Mouse (Mus musculus) heart, embryonic 12.5 days (tissue): ENCODE results near the gene Dach1. TPM values are rescaled to one million over a fixed set of nuclear protein-coding genes. Genes with fewer than 3 reads are reported as not detected.

Experiments
- ATAC-seq: fragments of 200-750 bp; cut with Nextera tagmentation; 2 replicates; pipeline ENCODE4 v1.8.0; 2017; ENCODE audit warnings: moderate TSS enrichment, moderate library complexity; ENCODE audit not compliant: insufficient number of reproducible peaks, low FRiP score
- H3K27ac ChIP-seq: fragments of 300-500 bp; sonication (generic); 2 replicates; pipeline ENCODE4 v1.5.1; 2016; ENCODE audit warnings: mild to moderate bottlenecking, moderate library complexity; ENCODE audit not compliant: poor library complexity, severe bottlenecking
- H3K27me3 ChIP-seq: fragments of 300-500 bp; sonication (generic); replicated peaks from 2 replicates; pipeline ENCODE4 v1.6.1; 2016; ENCODE audit warnings: mild to moderate bottlenecking, moderate library complexity
- H3K36me3 ChIP-seq: fragments of 300-500 bp; sonication (generic); 2 replicates; pipeline ENCODE4 v1.6.1; 2016; ENCODE audit warnings: mild to moderate bottlenecking, moderate library complexity
- H3K4me1 ChIP-seq: fragments of 300-500 bp; sonication (generic); replicated peaks from 2 replicates; pipeline ENCODE4 v1.6.1; 2016; ENCODE audit warnings: mild to moderate bottlenecking
- H3K4me2 ChIP-seq: fragments of 300-500 bp; sonication (generic); 2 replicates; pipeline ENCODE4 v1.6.1; 2016; ENCODE audit warnings: mild to moderate bottlenecking, moderate library complexity
- H3K4me3 ChIP-seq: fragments of 300-500 bp; sonication (generic); 2 replicates; pipeline ENCODE4 v1.5.1; 2016; ENCODE audit warnings: mild to moderate bottlenecking
- H3K9ac ChIP-seq: fragments of 300-500 bp; sonication (generic); 2 replicates; pipeline ENCODE4 v1.6.1; 2016; ENCODE audit warnings: mild to moderate bottlenecking, moderate library complexity
- H3K9me3 ChIP-seq: fragments of 300-500 bp; sonication (generic); replicated peaks from 2 replicates; pipeline ENCODE4 v1.6.1; 2016; ENCODE audit warnings: mild to moderate bottlenecking, moderate library complexity
- WGBS: fragments of 180-500 bp; shearing (Covaris S2); methylation state at CpG from one replicate; pipeline ENCODE4 v1.1.7; 2016; 5-methylcytosine and 5-hydroxymethylcytosine counted together
- polyA plus RNA-seq: library from polyadenylated mRNA; unstranded; fragments of >200 nt; fragmentation: Nextera tagmentation; extraction: Ambion mirVana; gene quantifications from 2 replicates; pipeline ENCODE4 v1.2.1, GENCODE M21; 2016

The Dach1 gene
- polyA plus RNA-seq, 1 experiment from 2014 or later: 3.3 TPM

DNA sequence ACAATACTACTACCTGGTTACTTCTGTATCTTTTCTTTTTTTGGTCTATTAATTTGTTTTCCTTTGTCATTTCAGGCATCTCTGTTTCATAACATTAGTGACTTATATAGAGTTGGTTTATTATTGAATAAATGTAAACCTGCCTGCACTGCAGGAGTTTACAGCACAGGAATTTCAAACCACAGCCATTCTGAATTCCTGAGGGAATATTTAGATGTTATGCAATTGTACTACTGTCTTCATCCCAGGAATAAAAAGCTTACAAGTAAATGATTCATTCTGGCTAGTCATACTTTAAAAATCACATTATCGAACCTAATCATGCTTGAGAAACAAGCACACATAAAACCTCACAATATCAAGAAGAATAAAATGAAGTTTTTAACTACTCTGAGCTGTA is 213.2 kb downstream of the Dach1 start:
- 80% methylated on average over 1 of the region's 1 CpGs for whole genome bisulfite sequencing
- H3K9ac ChIP-seq: no peak overlapping the region

DNA sequence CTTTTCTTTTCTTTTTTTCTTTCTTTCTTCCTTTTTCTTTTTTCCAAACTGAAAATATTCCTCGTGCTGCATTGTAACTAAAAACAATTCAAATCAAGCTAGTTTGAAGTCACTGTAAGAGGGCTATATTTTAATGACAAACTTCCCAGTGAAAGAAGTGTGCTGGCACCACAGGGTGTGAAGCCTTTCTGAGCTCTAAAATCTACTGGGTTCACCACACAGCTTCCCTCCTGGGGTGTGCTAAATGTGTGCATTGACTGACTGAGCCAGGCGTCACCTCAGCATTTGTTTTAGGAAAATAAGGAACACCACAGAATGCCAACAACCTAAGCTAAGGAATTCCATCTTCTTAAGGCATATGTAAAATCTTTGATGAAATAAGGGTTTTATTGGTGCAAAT is 224.1 kb downstream of the Dach1 start:
- Histone ChIP-seq H3K36me3 (no peaks in the 10 kb centered on the region), H3K9ac (no peak overlapping the region)

More for the DNA sequence above, 213.2 kb downstream of the Dach1 start:
- ATAC-seq: no peak
- Histone ChIP-seq H3K4me3 (no peak overlapping the region), H3K27me3 (no peaks in the 10 kb centered on the region), H3K9me3 (no peaks in the 10 kb centered on the region), H3K4me1 (no peaks in the 10 kb centered on the region), H3K27ac (no peak overlapping the region), H3K36me3 (no peaks in the 10 kb centered on the region), H3K4me2 (no peak overlapping the region)

DNA sequence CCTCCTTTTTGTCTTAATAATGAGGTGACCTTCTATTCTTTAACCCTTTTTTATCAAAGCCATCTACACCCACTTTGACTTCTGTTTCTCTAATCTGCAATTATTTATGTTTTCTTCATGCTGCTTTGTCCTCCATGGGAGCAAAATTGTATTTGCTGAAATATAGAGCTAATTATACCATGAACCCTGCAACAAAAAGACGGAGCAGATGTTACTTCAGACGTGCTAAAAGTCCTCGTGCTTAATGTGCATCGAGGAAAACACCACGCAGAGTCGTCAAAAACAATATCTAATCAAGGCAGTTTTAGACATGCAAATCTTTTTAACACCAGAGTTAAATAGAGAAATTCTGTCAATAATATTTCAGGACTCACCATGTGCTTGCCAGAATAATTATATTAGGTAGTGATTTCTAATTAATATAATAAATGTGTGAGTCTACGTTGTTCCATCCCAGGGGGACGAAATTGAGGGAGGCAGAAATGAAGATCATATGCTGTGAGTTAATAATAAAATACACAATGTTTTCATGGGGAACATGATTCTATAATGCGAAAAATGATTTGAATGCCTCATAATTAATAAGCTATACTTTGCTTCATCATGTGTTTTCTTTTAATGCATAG is 224.8 kb downstream of the Dach1 start:
- ATAC-seq: no peak
- Histone ChIP-seq H3K27me3 (no peaks in the 10 kb centered on the region), H3K9ac (no peak overlapping the region), H3K9me3 (no peaks in the 10 kb centered on the region), H3K4me3 (no peak overlapping the region), H3K27ac (no peak overlapping the region), H3K4me2 (no peak overlapping the region), H3K4me1 (no peaks in the 10 kb centered on the region), H3K36me3 (no peaks in the 10 kb centered on the region)
- 80% methylated on average over 9 of the region's 9 CpGs for WGBS

More for the DNA sequence above, 224.1 kb downstream of the Dach1 start:
- Histone ChIP-seq H3K27ac (no peak overlapping the region), H3K4me3 (no peak overlapping the region), H3K27me3 (no peaks in the 10 kb centered on the region), H3K4me2 (no peak overlapping the region), H3K4me1 (no peaks in the 10 kb centered on the region), H3K9me3 (no peaks in the 10 kb centered on the region)
- WGBS: 50% methylated on average over 2 of the region's 2 CpGs
- ATAC-seq: no peak

DNA sequence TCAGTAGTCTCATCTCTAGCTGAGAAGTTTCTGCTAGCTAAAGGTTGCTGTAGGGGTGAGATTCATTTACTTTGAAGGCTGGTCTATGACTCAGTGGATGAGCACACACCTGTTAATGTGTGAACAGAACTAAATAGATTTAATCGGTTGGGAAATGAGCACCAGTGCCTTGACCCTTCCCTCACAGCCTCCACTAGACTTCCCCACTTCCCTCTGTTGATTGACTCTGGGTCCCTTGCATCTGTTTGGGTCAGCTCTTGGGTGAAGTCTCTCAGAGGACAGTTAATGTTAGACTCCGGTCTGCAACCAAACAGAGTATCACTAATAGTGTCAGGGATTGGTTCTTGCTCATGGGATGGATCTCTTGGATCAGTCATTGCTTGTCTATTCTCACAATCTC is 227.2 kb downstream of the Dach1 start:
- 86% methylated on average over 2 of the region's 2 CpGs for WGBS
- Histone ChIP-seq H3K4me3 (no peak overlapping the region), H3K4me2 (no peak overlapping the region), H3K4me1 (no peaks in the 10 kb centered on the region), H3K27me3 (no peaks in the 10 kb centered on the region), H3K36me3 (no peaks in the 10 kb centered on the region), H3K9ac (no peak overlapping the region), H3K27ac (no peak overlapping the region), H3K9me3 (no peaks in the 10 kb centered on the region)
- ATAC-seq: no peak

GRCm38 (mm10) chr14:97896622-97897021 is 272.9 kb downstream of the Dach1 start:
- no peaks in the 10 kb centered on the region for H3K9me3 ChIP-seq
- no peak for ATAC-seq
- H3K4me2 ChIP-seq: no peak overlapping the region
- H3K36me3 ChIP-seq: no peaks in the 10 kb centered on the region
- H3K27me3 ChIP-seq: no peaks in the 10 kb centered on the region
- H3K9ac ChIP-seq: no peak overlapping the region
- no peak overlapping the region for H3K27ac ChIP-seq
- H3K4me3 ChIP-seq: no peak overlapping the region
- H3K4me1 ChIP-seq: no peaks in the 10 kb centered on the region
- WGBS: 84% methylated on average over 3 of the region's 3 CpGs

DNA sequence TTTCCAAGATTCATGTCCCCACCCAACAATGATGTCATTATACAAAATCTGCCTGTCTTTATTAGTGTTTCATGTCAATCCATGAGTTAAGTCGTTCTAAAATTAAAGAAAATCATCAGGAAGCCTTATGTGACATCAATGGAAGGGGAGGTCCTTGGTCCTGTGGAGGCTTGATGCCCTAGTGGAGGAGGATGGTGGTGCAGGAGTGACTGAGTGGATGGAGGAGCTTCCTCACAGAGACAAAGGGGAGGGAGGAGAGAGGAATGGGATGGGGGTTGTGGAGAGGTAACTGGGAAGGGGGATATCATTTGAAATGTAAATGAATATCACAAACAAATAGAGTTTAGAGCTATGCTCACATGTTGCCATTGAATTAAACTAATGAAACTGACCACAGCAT is 287.6 kb downstream of the Dach1 start:
- 50% methylated on average over 1 of the region's 1 CpGs for WGBS
- H3K4me2 ChIP-seq: no peak overlapping the region
- H3K4me3 ChIP-seq: no peak overlapping the region
- no peak overlapping the region for H3K9ac ChIP-seq
- no peaks in the 10 kb centered on the region for H3K9me3 ChIP-seq
- H3K27ac ChIP-seq: no peak overlapping the region
- no peak for ATAC-seq
- H3K27me3 ChIP-seq: no peaks in the 10 kb centered on the region
- H3K4me1 ChIP-seq: peaks cover 5% of the 10 kb centered on the region; the same call in 1 of the 2 replicates
- no peaks in the 10 kb centered on the region for H3K36me3 ChIP-seq

GRCm38 (mm10) chr14:97871001-97871400 is 298.6 kb downstream of the Dach1 start:
- ATAC-seq: no peak
- H3K4me3 ChIP-seq: no peak overlapping the region
- no peak overlapping the region for H3K9ac ChIP-seq
- H3K4me2 ChIP-seq: no peak overlapping the region
- no peaks in the 10 kb centered on the region for H3K36me3 ChIP-seq
- 72% methylated on average over 2 of the region's 2 CpGs for whole genome bisulfite sequencing
- no peaks in the 10 kb centered on the region for H3K4me1 ChIP-seq
- H3K9me3 ChIP-seq: no peaks in the 10 kb centered on the region
- H3K27me3 ChIP-seq: no peaks in the 10 kb centered on the region
- no peak overlapping the region for H3K27ac ChIP-seq

DNA sequence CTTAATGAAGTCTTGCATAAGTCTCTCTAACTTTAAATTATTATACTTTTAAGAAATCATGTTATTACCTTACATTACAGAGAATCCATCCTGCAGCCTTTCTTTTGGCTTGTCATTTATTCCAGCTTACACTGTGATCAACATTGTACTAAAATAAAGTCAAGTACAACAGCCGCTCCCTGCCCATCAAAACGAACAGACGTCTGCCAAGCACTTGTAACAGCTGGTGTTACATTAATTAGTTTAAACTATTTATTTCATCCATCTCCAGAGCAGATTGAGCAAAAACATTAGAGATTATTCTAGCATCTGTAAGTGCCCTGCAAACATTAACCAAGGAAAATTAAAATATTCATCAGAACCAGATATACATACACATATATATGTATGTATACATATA is 311.2 kb downstream of the Dach1 start:
- Histone ChIP-seq H3K4me2 (no peak overlapping the region), H3K4me3 (no peak overlapping the region), H3K9ac (no peak overlapping the region), H3K36me3 (no peaks in the 10 kb centered on the region), H3K27ac (no peak overlapping the region), H3K4me1 (no peaks in the 10 kb centered on the region), H3K9me3 (no peaks in the 10 kb centered on the region), H3K27me3 (no peaks in the 10 kb centered on the region)
- WGBS: 87% methylated on average over 3 of the region's 3 CpGs
- ATAC-seq: no peak

GRCm38 (mm10) chr14:97857276-97857675 is 312.3 kb downstream of the Dach1 start:
- Histone ChIP-seq H3K36me3 (no peaks in the 10 kb centered on the region), H3K4me1 (no peaks in the 10 kb centered on the region), H3K4me3 (no peak overlapping the region), H3K4me2 (no peak overlapping the region), H3K9ac (no peak overlapping the region), H3K27me3 (no peaks in the 10 kb centered on the region), H3K9me3 (no peaks in the 10 kb centered on the region), H3K27ac (no peak overlapping the region)
- ATAC-seq: no peak
- WGBS: 54% methylated on average over 2 of the region's 2 CpGs

GRCm38 (mm10) chr14:97855345-97855744 is 314.2 kb downstream of the Dach1 start:
- no peak for ATAC-seq
- no peaks in the 10 kb centered on the region for H3K36me3 ChIP-seq
- H3K27me3 ChIP-seq: no peaks in the 10 kb centered on the region
- H3K27ac ChIP-seq: no peak overlapping the region
- no peak overlapping the region for H3K4me2 ChIP-seq
- no peaks in the 10 kb centered on the region for H3K4me1 ChIP-seq
- no peak overlapping the region for H3K9ac ChIP-seq
- no peak overlapping the region for H3K4me3 ChIP-seq
- WGBS: 71% methylated on average over 1 of the region's 1 CpGs
- H3K9me3 ChIP-seq: no peaks in the 10 kb centered on the region

DNA sequence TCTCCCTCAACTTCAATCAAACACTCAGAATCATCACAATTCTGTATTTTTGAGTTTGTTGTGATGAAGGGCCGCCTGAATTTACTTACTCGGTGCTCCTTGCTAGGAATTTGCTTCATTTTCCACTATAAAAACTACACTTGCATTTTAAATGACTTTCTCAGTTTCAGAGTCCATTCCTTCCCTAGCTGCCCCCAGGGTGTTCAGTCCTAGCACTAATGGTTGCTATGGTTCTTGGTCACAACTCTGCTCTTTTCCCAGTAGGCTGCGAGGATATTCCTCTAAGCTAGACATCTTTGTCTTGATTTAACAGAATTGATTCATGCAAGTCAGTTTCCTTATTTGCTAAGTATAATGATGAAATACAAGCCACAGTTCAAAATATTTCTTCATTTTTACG is 319.1 kb downstream of the Dach1 start:
- Histone ChIP-seq H3K4me1 (no peaks in the 10 kb centered on the region), H3K4me2 (no peak overlapping the region), H3K4me3 (no peak overlapping the region), H3K36me3 (no peaks in the 10 kb centered on the region), H3K9me3 (no peaks in the 10 kb centered on the region), H3K27me3 (no peaks in the 10 kb centered on the region), H3K27ac (no peak overlapping the region), H3K9ac (no peak overlapping the region)
- 77% methylated on average over 4 of the region's 4 CpGs for WGBS
- no peak for ATAC-seq

GRCm38 (mm10) chr14:97847641-97848040 is 321.9 kb downstream of the Dach1 start:
- 68% methylated on average over 1 of the region's 1 CpGs for WGBS
- H3K4me1 ChIP-seq: no peaks in the 10 kb centered on the region
- H3K27me3 ChIP-seq: no peaks in the 10 kb centered on the region
- H3K9ac ChIP-seq: no peak overlapping the region
- H3K27ac ChIP-seq: no peak overlapping the region
- H3K4me3 ChIP-seq: no peak overlapping the region
- H3K4me2 ChIP-seq: no peak overlapping the region
- no peaks in the 10 kb centered on the region for H3K9me3 ChIP-seq
- no peak for ATAC-seq
- no peaks in the 10 kb centered on the region for H3K36me3 ChIP-seq
